Mouse (Mus musculus): ENCODE data around the gene Eif3m.

DNA sequence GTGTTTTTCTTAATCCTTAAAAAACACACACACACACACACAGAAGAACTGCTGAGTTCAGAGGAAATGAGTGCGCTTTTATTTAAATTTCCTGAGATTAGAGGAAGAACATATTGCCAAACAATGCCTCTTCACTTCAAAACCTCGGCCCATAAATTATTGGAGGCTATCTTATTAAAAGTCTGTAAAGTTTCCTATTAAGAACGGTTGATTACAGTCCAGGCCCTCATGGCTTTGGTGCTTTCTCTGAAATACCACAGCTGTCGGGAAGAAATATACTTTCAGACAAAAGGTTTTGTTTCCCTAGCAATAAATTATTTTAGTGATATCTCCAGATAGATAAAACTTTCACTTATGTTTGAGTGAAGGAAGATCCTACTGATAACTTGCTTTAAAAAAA is 26.3 kb upstream of the Eif3m start:
- no peak for TF ChIP-seq CTCF (IDR thresholded peaks at IDR 0.05)
- no peak for TF ChIP-seq EP300 (IDR thresholded peaks at IDR 0.05)
